Mouse (Mus musculus) v-Abl transformed pro-B cells (cell line): Measurements from ENCODE around the gene Mmp8.

Experiments
- in situ Hi-C, 2 experiments: fragments of 400-800 bp; cut with MboI; formaldehyde crosslinking; loops; one replicate each; pipeline ENCODE4 v1.15.1; 2025; ENCODE audit not compliant: unreplicated experiment in 2 of 2

Mmp8 gene

GRCm38 (mm10) chr9:7558221-7559017 lies at the start of gene Mmp8:
TSS of gene Mmp8 (plus strand) at chr9:7558456.
- in situ Hi-C loops = loop anchor here in 1 of 2 experiments (5.0 kb wide), 1 partner anchor 34 kb away; no protein-coding TSS in a partner anchor

DNA sequence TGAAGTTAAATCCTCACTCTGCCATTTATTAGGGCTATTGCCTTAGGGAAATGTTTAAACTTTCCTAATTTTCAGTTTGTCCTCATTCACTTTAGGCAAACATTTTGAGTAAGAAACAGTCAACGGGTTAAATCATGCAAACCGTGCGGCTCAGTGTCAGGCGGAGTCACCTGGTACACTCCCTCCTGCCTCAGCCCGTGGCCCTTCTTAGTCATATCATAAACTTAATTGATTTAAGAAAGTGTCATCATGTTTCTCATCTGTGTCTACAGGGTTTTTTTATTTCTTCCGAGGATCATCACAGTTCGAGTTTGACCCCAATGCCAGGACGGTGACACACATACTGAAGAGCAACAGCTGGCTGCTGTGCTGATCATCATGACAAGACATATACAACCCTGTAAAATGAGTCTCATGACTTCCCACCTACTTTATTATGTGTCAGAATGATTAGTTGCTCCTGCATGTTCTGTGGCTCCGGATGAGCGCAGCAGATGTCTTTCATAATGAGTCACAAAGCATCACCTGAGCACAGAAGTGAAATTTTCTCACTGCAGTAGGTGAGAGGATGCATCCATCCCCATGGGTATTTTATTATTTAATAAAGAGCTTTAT lies 48.5 kb upstream of the Mmp8 start:
- in situ Hi-C loops = loop anchor here in 1 of 2 experiments (10.0 kb wide), 1 partner anchor 85 kb away; no protein-coding TSS in a partner anchor

- in situ Hi-C loops = no loop called here
Observed at GRCm38 (mm10) chr9:7517944-7518571, 40.2 kb upstream of the Mmp8 start.

- in situ Hi-C loops = no loop called here
Observed at GRCm38 (mm10) chr9:7526255-7526940, 31.9 kb upstream of the Mmp8 start.

DNA sequence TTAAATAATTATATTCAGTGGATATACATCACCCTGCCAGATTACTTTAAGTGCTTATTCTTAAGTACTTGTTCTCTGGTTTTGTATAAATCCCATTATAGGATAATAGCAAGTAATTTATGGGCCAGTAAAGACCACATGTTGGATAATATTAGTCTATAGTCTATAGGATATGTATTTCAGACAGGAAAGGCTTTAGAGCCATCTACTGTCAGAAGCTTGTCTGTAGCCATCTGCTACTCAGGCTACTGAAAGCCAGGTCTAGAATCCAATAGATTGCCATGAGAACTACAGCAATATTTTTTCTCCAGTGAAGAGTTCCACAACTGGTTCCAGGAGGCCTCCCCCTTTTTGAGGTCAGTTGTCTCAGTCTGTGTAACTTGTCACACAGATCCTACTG lies 15.5 kb upstream of the Mmp8 start:
- in situ Hi-C loops = loop anchor here (10.0 kb wide), 4 partner anchors 222 to 1152 kb away; partner anchors contain the start of gene Tmem123 (in 1 of the 2)

DNA sequence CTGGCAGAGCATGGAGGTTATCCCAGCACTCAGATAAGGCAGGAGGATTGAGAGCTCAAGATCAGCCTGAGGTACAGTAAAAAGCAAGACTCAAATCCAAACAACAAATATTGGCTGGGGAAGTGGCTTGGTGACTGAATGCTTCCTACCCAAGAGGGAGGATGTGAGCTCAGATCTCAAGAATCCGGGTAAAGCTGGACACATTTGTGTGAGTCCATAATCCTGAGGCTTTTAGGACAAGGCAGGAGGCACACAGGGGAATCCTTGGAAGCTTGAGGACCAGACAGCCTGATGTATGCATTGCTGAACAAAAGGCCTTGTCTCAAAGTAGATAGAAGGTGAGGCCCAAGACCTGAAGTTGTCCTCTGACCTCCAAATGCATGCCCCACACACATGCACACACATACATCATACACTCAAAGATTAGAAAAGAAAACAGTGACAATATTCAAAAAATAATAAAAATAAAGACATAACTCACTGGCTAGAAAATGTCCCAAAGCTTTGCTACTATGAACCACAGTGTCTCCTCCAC lies 13.3 kb upstream of the Mmp8 start:
- in situ Hi-C loops = loop anchor here (5.0 to 10.0 kb wide), 5 partner anchors 220 to 1150 kb away; partner anchors contain the start of gene Tmem123 (in 1 of the 2)

DNA sequence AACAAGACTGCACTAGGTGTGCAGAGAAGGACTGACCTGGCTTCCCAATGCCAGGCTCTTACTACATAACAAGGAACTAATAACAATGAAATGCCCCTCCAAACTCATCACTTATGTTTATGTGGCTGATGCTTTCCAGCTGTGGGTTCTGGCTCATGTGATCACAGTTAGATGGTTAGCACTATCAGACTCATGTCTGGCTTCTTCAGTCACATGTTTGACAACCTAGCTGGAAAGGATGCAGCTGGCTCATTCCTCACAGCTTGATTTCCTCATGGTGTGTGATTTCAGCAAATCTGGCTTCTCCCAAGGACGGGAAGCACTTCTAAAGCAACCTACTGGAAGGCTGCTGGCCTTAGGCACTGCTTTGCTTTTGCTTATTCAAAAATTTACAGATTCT lies 12.8 kb upstream of the Mmp8 start:
- in situ Hi-C loops = loop anchor here (5.0 to 10.0 kb wide), 5 partner anchors 219 to 1149 kb away; partner anchors contain the start of gene Tmem123 (in 1 of the 2)

GRCm38 (mm10) chr9:7545920-7546319 lies 12.3 kb upstream of the Mmp8 start:
- in situ Hi-C loops = loop anchor here (5.0 to 10.0 kb wide), 5 partner anchors 219 to 1149 kb away; partner anchors contain the start of gene Tmem123 (in 1 of the 2)

DNA sequence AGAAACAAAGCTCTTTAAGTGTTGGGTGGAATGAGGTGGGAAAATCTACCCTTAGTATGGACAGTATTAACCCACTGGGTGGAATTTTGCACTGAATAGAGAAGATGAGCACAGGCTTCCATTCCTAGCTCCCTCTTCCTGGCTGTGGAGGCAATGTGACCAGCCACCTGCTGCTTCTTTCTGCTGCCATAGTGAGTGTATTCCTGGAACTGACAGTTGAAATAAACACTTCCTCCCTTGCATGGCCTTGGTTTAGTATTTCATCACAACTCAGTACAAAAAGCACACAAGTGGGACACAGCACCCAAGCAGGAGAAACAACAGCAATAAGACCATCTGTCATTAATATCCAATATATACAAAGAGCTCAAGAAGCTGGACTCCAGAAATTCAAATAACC lies 6.3 kb upstream of the Mmp8 start:
- in situ Hi-C loops = loop anchor here in 1 of 2 experiments (5.0 kb wide), 2 partner anchors 35 to 330 kb away; no protein-coding TSS in a partner anchor

GRCm38 (mm10) chr9:7553536-7553935 lies 4.7 kb upstream of the Mmp8 start:
- in situ Hi-C loops = loop anchor here in 1 of 2 experiments (5.0 kb wide), 2 partner anchors 34 to 331 kb away; no protein-coding TSS in a partner anchor

DNA sequence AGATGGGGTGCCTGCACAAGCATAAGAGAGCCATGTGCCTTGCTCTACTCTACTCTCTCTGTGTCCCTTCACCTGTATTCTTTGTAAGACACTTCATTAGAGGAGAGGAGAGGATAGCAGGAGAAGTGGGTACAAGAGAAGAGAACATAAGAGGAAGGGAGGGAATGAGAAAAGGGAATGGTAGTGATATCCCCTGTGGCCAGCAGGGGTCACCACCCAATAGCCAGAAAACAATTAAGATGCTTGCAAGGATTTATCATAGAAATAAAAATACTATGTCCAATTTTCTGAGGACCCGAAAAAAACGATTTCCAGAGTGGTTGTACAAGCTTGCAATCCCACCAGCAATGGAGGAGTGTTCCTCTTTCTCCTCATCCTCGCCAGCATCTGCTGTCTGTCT lies 3.9 kb upstream of the Mmp8 start:
- in situ Hi-C loops = loop anchor here in 1 of 2 experiments (5.0 kb wide), 2 partner anchors 33 to 332 kb away; no protein-coding TSS in a partner anchor

GRCm38 (mm10) chr9:7560026-7560425 lies 1.8 kb downstream of the Mmp8 start:
- in situ Hi-C loops = no loop called here

DNA sequence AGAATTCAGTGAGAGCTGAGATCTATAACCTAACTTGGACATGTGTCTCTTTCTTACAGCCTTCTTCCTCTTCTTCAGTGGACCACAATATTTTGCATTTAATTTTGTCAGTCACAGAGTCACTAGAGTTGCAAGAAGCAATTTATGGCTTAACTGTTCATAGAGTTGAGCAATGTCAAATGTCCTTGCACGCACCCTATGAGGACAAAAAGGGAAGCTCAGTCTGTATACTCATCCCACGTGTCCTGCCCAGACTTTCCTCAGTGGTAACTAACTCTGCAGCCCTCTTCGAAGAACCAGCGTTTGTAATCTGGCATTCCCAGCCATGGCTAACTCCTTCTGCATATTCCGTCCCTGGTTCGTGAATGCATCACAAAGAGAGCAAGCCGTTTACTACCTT lies 9.1 kb downstream of the Mmp8 start:
- in situ Hi-C loops = no loop called here

- in situ Hi-C loops = no loop called here
Observed at GRCm38 (mm10) chr9:7567923-7568322, 9.7 kb downstream of the Mmp8 start.

DNA sequence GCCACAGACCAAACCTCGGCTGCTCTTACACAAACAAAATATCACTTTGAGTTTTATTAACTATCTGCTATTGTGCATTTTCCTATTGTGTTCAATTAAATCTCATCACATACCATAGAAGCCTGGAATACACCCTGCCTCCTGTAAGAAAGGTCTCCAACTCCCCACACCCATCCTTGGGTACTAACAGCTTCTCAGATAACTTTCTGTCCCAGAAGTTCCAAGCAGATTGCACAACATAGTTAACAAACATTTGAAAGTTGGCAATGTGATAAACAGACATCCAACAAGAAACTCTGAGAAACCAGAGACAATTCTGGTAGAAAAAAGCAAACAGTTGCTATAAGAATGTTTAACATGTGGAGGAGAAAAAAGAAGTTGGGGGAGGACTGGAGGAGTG lies 12.2 kb downstream of the Mmp8 start:
- in situ Hi-C loops = no loop called here

DNA sequence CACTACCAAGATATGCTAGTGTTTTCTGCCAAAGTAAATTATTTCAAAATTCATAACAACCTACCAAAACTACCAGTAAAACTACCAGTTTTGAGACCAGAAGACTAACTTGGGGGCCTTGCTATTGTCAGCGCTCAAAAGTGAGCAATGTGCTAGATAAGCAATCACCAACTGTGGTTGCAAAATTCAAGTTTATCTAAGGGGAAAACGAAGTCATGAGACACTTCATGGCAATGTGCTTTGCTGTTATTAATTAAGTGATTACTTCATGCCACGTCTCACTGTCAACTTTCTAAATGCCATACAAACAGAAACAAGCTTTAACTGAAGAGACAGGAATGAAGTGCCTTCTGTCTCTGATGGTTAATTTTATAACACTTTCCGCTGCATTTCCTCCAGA lies 12.9 kb downstream of the Mmp8 start, which contains the start of gene Mmp27:
TSS of gene Mmp27 (plus strand) at position 235 of the 400 bp plus-strand sequence.
- in situ Hi-C loops = no loop called here

GRCm38 (mm10) chr9:7572188-7572587 lies 13.9 kb downstream of the Mmp8 start:
- in situ Hi-C loops = no loop called here

DNA sequence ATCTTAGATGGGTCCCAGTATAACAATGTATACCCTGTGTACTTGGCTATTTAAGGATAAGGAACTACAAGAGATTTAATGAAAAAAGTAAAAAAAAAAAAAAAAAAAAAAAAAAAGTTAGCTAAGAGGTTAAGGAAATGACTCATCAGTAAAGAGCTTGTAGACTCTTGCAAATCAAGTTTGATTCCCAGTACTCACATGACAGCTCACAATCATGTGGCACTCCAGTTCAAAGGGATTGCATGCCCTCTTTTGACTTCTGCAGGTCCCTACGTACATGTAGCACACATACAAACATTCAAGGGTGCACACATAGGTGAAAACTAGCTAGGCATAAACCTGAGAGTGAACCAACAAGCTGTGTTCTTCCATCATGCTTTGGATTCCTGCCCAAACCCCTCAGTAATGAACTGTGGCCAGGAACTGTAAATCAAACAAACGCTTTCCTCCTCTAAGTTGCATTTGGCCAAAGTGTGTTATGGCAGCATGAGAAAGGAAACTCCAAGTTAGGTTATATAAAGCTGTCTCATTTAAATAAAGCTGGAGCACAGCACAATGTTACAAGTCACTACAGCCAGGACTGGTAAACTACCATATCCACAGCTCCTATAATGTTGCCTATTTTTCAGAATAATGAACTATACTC lies 14.5 kb downstream of the Mmp8 start:
- in situ Hi-C loops = no loop called here

DNA sequence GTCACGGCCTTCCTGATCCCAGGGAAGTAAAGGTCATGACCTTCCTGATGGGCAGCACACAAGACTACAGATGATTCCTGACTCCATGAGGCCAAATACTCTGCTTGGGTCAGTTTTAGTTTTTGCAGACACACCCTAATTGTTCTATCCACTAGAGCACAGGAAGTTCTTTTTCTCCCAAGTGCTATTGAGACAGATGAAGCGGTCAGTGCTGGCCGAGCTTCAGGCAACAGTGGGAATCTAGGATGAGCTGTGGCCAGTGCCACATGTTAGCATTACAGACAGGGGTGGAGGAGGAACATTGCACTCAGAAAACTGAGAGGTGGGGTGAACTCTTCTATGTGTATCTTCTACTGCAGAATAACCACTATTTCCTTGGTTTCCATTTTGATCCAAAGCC lies 17.3 kb downstream of the Mmp8 start:
- in situ Hi-C loops = no loop called here
